Mouse (Mus musculus) bone marrow macrophage, adult 2 months (primary cell): ENCODE data around the gene Mapk8. TPM values are rescaled to one million over a fixed set of nuclear protein-coding genes. Genes with fewer than 3 reads are reported as not detected.

Experiments used
- H3K27ac ChIP-seq: 2 replicates; pipeline ENCODE4 v1.5.1; 2012; ENCODE audit warnings: low read depth, low read length; ENCODE audit not compliant: insufficient read depth
- H3K4me1 ChIP-seq: 2 replicates; pipeline ENCODE4 v1.6.1; 2012; ENCODE audit warnings: low read length; ENCODE audit not compliant: control insufficient read depth, insufficient read depth
- H3K4me3 ChIP-seq: 2 replicates; pipeline ENCODE4 v1.5.1; 2012; ENCODE audit warnings: mild to moderate bottlenecking, low read length, moderate library complexity; ENCODE audit not compliant: insufficient read depth
- CTCF ChIP-seq: IDR thresholded peaks from 2 replicates; pipeline ENCODE4 v1.5.1; 2012; ENCODE audit warnings: low read depth, mild to moderate bottlenecking, low read length, moderate library complexity
- POLR2A ChIP-seq: IDR thresholded peaks from 2 replicates; pipeline ENCODE4 v1.6.1; 2012; ENCODE audit warnings: mild to moderate bottlenecking, low read depth, low read length, borderline replicate concordance
- polyA plus RNA-seq: library from polyadenylated mRNA; stranded (reverse); fragments of >200 nt; gene quantifications from 2 replicates; pipeline ENCODE4 v1.2.4, GENCODE M21; 2012; ENCODE audit not compliant: missing spikeins, insufficient read depth, insufficient read length

The Mapk8 gene
- polyA plus RNA-seq, 1 experiment: 15.7 TPM

DNA sequence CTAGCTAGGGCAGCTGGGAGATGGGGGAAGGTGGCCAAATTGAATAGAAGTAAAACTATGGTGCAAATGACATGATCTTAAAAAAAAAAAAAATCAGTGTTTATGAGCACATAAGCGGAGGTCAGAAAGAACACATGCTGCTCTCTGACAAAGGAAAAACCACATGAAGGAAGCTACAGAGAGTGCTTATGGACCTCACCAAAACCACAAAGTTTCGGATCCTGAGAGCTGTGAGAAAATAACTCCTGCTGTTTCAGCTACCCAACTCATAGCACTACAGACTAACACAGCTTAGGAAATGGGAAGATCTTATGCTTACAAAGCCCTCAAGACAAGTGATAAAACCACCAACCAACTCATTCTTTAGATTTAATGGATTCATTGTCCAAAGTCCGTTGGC is 46.9 kb downstream of the Mapk8 start:
- Histone ChIP-seq H3K27ac (no peak overlapping the region), H3K4me1 (peaks cover 24% of the 10 kb centered on the region), H3K4me3 (no peak overlapping the region)
- TF ChIP-seq POLR2A (no peak), CTCF (no peak)

DNA sequence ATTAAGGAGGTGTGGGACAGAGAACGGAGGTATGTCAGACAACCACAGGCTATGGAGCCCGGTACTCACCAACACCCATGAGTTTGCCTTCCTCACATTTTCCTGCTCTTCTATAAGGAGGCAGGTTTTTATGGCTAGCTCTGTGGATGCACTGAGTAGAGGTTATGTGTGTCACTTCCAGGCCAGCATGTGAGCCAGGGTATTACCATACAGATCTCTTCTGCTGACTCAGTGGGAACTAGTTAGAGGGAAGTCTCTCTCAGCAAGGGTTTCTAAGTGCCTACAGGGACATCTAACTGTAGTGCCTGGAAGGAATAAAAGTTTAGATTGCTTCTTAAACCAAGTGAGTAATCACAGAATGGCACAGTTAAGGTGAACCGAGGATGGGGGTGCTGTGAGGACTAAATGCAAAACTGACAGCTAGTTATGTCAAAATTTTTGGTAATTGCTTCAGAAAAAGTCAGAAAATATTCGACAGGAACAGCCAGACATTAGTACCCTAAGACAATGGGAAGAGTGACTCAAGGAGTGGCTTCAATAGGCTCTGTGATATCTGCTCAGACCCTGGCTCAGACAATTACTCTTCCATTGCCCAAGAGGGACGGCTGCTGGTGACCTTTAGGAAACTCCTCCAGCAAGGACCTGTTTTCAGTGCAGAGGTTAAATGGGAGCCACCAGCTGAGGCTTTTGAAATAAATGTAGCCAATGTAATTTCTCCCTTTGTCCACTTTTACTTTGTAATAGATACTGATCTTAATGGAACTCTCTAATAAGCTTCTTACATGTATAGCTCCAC is 48.7 kb downstream of the Mapk8 start:
- peaks cover 27% of the 10 kb centered on the region for H3K4me1 ChIP-seq
- H3K4me3 ChIP-seq: no peak overlapping the region
- peak overlapping the region; percentile 27; the same call in 1 of the 2 replicates for H3K27ac ChIP-seq
- TF ChIP-seq CTCF (no peak), POLR2A (no peak)

GRCm38 (mm10) chr14:33380830-33381457 is 66.0 kb downstream of the Mapk8 start:
- H3K4me1 ChIP-seq: no peaks in the 10 kb centered on the region
- H3K27ac ChIP-seq: no peak overlapping the region
- TF ChIP-seq CTCF (no peak), POLR2A (no peak)
- H3K4me3 ChIP-seq: no peak overlapping the region

DNA sequence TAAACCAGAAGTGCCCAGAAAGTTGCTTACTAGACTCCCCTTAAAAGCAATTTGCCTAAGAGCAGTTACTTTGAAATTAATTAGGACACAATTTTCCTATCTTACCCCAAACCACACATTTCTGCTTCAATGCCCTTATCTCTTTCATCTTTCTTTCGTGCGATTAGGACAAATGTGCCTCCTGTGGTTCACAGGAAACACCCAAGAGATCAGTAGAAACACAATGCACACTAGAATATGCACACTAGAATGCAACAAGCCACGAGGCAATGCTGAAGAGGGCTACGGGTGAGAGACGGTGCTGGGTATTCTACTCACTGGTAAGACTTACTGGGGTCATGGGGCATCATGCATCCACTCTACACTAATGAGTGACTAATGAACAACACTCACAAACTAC is 68.2 kb downstream of the Mapk8 start:
- Histone ChIP-seq H3K27ac (no peak overlapping the region), H3K4me3 (no peak overlapping the region), H3K4me1 (no peaks in the 10 kb centered on the region)
- TF ChIP-seq POLR2A: no peak
- TF ChIP-seq CTCF: no peak

DNA sequence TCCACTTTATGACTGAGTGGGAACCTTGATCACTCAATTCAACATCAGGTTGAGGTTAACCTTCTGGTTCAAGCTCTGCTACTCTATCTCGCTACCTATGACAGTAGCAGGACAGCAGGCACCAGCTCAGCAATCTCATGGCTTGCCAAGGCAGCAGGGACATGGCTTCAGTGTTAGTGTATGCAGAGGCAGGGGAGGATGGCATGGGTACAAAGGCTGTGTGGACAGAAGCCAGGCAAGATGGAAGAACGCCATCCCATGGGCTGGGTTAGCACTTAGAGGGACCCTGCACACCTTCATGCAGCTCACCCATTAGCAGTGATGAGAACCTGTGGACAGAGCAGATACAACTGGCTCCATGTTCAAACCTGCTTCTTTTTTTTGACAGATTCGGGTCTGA is 69.7 kb downstream of the Mapk8 start:
- no peak overlapping the region for H3K4me3 ChIP-seq
- H3K27ac ChIP-seq: no peak overlapping the region
- no peaks in the 10 kb centered on the region for H3K4me1 ChIP-seq
- no peak for TF ChIP-seq POLR2A
- TF ChIP-seq CTCF: no peak

DNA sequence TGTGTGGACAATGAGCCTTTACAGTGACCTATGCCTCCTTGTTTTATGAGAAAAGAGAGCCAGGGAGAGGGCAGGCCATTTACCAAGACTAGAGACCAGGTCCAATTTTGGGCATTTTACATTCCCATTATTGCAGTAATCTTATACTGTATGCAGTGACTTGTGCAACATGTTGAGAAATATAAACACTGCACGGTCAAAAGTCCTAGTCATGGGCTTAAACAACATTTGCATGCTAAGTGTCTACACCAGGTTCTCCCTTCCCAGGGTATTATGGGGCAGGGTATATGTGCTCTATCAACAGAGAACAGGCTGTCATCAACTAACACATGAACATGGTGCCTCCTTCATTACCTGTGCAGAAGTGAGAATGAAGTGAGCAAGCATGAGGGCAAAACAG is 72.9 kb downstream of the Mapk8 start:
- Histone ChIP-seq H3K27ac (no peak overlapping the region), H3K4me1 (no peaks in the 10 kb centered on the region), H3K4me3 (no peak overlapping the region)
- TF ChIP-seq POLR2A (no peak), CTCF (no peak)

GRCm38 (mm10) chr14:33373271-33373670 is 73.7 kb downstream of the Mapk8 start:
- TF ChIP-seq POLR2A: no peak
- TF ChIP-seq CTCF: no peak
- no peaks in the 10 kb centered on the region for H3K4me1 ChIP-seq
- no peak overlapping the region for H3K27ac ChIP-seq
- no peak overlapping the region for H3K4me3 ChIP-seq

GRCm38 (mm10) chr14:33371248-33371647 is 75.7 kb downstream of the Mapk8 start:
- H3K4me3 ChIP-seq: no peak overlapping the region
- no peak for TF ChIP-seq POLR2A
- 0 out of 2 replicates have a peak, but pooled peaks have one; percentile 30 for TF ChIP-seq CTCF
- no peaks in the 10 kb centered on the region for H3K4me1 ChIP-seq

GRCm38 (mm10) chr14:33370056-33370455 is 76.9 kb downstream of the Mapk8 start:
- H3K27ac ChIP-seq: no peak overlapping the region
- H3K4me1 ChIP-seq: no peaks in the 10 kb centered on the region
- no peak overlapping the region for H3K4me3 ChIP-seq
- TF ChIP-seq CTCF (no peak), POLR2A (no peak)

More at GRCm38 (mm10) chr14:33371248-33371647, 75.7 kb downstream of the Mapk8 start:
- no peak overlapping the region for H3K27ac ChIP-seq

DNA sequence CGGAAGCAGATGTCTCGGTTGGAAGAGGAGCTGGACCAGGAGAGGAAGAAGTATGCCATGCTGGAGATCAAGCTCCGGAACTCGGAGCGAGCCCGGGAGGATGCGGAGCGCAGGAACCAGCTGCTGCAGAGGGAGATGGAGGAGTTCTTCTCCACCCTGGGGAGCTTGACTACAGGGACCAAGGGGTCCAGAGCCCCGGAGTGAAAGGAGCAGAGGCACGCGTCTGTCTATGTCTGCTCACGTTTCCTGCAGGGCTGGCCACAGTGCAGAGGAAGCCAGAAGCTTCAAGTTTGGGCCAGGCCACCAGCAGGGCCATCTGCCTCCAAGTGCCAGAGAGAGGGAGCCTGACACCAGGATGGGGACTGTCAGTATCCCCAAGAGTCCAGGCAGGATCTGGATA is 77.6 kb downstream of the Mapk8 start:
- Histone ChIP-seq H3K4me1 (no peaks in the 10 kb centered on the region), H3K27ac (no peak overlapping the region)
- TF ChIP-seq CTCF (no peak), POLR2A (no peak)

More for the DNA sequence above, 77.6 kb downstream of the Mapk8 start:
- H3K4me3 ChIP-seq: no peak overlapping the region
